Mouse (Mus musculus) limb, embryonic 11.5 days (tissue): ENCODE data around the gene Suox. TPM values are rescaled to one million over a fixed set of nuclear protein-coding genes. Genes with fewer than 3 reads are reported as not detected.
"Not testable (repeated sequence)": the region's sequence is repeated elsewhere in the genome, so short reads cannot be mapped to it uniquely, and the experiment has no call there.

ENCODE experiments used
- ATAC-seq: fragments of 200-750 bp; cut with Nextera tagmentation; 2 replicates; pipeline ENCODE4 v1.8.0; 2017; ENCODE audit warnings: low read depth; ENCODE audit not compliant: insufficient number of reproducible peaks, low FRiP score, low TSS enrichment
- DNase-seq: peaks from one replicate; pipeline ENCODE4 v3.0.0-alpha.2; 2015; ENCODE audit warnings: low spot score
- H3K27ac ChIP-seq: fragments of 300-500 bp; sonication (generic); replicated peaks from 2 replicates; pipeline ENCODE4 v1.5.1; 2014; ENCODE audit warnings: low read depth, mild to moderate bottlenecking, low read length
- H3K27me3 ChIP-seq: fragments of 300-500 bp; sonication (generic); 2 replicates; pipeline ENCODE4 v1.6.1; 2014; ENCODE audit warnings: mild to moderate bottlenecking, low read length, mixed read lengths; ENCODE audit not compliant: control insufficient read depth, insufficient read depth
- H3K36me3 ChIP-seq: fragments of 300-500 bp; sonication (generic); 2 replicates; pipeline ENCODE4 v1.6.1; 2014; ENCODE audit warnings: mild to moderate bottlenecking, low read length, moderate library complexity, mixed read lengths; ENCODE audit not compliant: control insufficient read depth, insufficient read depth
- H3K4me1 ChIP-seq: fragments of 300-500 bp; sonication (generic); 2 replicates; pipeline ENCODE4 v1.6.1; 2014; ENCODE audit warnings: low read length, mixed read lengths; ENCODE audit not compliant: control insufficient read depth, insufficient read depth
- H3K4me2 ChIP-seq: fragments of 300-500 bp; sonication (generic); 2 replicates; pipeline ENCODE4 v1.6.1; 2014; ENCODE audit warnings: low read depth, mild to moderate bottlenecking, moderate library complexity; ENCODE audit not compliant: severe bottlenecking
- H3K4me3 ChIP-seq: fragments of 300-500 bp; sonication (generic); 2 replicates; pipeline ENCODE4 v1.5.1; 2014; ENCODE audit warnings: low read depth, low read length
- H3K9ac ChIP-seq: fragments of 300-500 bp; sonication (generic); 2 replicates; pipeline ENCODE4 v1.6.1; 2014; ENCODE audit warnings: mild to moderate bottlenecking, low read length
- H3K9me3 ChIP-seq: fragments of 300-500 bp; sonication (generic); 2 replicates; pipeline ENCODE4 v1.6.1; 2016; ENCODE audit warnings: low read length; ENCODE audit not compliant: control insufficient read depth
- WGBS: fragments of 180-500 bp; shearing (Covaris S2); extraction: QIAGEN DNeasy Blood & Tissue Kit; methylation state at CpG from one replicate; pipeline ENCODE4 v1.1.7; 2014; 5-methylcytosine and 5-hydroxymethylcytosine counted together
- polyA plus RNA-seq: library from polyadenylated mRNA; unstranded; fragments of >200 nt; fragmentation: Nextera tagmentation; extraction: Ambion mirVana; gene quantifications from 2 replicates; pipeline ENCODE4 v1.2.1, GENCODE M21; 2014

Suox gene
- 12.2 and 12.3 TPM in 2 replicates for polyA plus RNA-seq

DNA sequence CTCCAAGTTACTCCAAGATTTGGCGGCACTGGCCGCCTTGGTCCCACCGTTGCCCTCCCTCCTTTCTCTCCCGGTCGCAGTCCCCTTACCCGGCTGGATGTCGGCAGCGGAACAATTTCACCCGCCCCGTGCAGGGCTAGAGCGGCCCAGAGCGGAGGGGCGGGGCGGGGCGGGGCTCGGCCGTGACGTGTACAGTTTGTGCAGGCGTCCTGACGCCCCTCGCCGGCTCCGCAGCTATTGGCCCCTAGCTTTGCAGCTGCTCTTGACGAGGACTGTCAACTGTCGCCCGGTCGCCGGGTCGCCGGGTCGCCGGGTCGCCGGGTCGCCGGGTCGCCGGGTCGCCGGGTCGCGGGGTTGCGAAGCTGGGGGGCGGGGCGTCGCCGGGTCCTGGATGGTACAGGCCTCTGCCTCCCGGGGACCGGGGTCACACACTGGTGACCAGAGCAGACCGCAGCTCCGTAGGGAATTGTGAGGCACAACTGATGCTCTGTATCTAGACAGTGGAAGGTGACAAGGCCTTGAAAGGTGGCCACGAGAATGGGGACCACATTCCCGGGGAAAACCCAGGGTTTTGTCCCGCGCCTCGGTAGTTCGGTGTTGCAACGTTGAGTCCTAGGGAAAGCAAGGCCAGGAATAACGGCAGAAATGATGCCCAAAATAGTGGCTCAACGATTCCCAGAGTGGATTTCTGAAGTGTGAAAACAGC is at the start of gene Suox:
TSS of gene Suox (minus strand) at position 311 of the 706 bp plus-strand sequence.
- peaks cover 3% of the 10 kb centered on the region; the same call in 1 of the 2 replicates for H3K4me1 ChIP-seq
- 0 out of 2 replicates have a peak, but pooled peaks cover 3% of the 10 kb centered on the region for H3K36me3 ChIP-seq
- no peak within 1 kb of the TSS for H3K27ac ChIP-seq
- peak within 1 kb of the TSS; percentile 90 for H3K4me2 ChIP-seq
- no peaks in the 10 kb centered on the region for H3K27me3 ChIP-seq
- WGBS: under 1% methylated on average over 60 of the region's 60 CpGs
- DNase-seq: peak; percentile 92
- peak within 1 kb of the TSS; percentile 62 for H3K9ac ChIP-seq
- peak; percentile 87 for ATAC-seq
- no peaks in the 10 kb centered on the region for H3K9me3 ChIP-seq
- H3K4me3 ChIP-seq: peak within 1 kb of the TSS; percentile 53

DNA sequence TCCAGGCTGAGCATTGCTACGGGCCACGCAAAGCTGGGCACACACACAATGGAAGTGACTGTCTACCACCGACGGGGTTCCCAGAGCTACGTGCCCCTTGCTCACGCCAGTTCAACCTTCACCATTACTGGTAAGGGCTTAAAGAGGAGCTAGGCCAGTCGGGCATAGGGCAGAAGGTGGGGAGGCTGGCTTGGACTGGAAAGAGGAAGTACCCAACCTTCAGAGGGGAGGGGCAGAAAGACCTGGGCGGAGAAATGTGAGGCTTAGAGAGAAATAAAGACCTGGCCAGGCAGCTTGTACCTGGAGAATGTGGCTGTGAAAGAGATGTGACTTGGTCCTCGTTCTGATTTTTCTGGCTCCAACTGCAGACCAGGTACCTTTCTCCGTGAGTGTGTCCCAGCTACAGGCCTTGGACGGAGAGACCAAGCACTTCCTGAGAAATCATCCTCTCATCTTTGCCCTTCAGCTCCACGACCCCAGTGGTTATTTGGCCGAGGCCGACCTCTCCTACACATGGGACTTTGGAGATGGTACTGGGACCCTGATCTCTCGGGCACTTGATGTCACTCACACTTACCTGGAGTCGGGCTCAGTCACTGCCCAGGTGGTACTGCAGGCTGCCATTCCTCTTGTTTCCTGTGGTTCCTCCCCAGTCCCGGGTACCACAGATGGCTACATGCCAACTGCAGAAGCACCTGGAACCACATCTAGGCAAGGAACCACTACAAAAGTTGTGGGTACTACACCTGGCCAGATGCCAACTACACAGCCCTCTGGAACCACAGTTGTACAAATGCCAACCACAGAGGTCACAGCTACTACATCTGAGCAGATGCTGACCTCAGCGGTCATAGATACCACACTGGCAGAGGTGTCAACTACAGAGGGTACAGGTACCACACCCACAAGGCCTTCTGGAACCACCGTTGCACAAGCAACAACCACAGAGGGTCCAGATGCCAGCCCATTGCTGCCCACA is 42.0 kb upstream of the Suox start:
- no peak for DNase-seq
- H3K36me3 ChIP-seq: no peaks in the 10 kb centered on the region
- no peak overlapping the region for H3K4me3 ChIP-seq
- no peaks in the 10 kb centered on the region for H3K27me3 ChIP-seq
- no peak overlapping the region for H3K9ac ChIP-seq
- no peak overlapping the region for H3K27ac ChIP-seq
- no peaks in the 10 kb centered on the region for H3K4me1 ChIP-seq
- no peak overlapping the region for H3K4me2 ChIP-seq
- WGBS: 88% methylated on average over 19 of the region's 19 CpGs
- ATAC-seq: no peak
- H3K9me3 ChIP-seq: no peaks in the 10 kb centered on the region

DNA sequence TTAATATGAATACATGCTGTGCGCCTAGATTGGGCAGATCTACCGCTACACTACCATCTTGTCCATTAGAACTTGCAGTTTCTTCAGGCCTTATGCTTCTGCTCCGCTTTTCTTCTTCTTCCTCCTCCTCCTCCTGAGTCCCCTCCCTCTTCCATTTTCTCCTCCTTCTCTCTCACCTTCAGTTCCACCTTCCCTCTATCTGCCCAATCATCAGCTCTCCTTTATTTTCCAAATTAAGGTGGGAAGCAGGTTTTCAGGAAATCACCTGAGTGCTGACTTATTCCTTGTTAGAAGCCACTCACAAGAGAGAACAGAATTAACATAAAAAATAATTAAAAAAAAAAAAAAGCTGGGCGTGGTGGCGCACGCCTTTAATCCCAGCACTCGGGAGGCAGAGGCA is 37.4 kb upstream of the Suox start:
- H3K4me1 ChIP-seq, ATAC-seq, H3K36me3 ChIP-seq, H3K4me3 ChIP-seq, DNase-seq, H3K27me3 ChIP-seq, H3K9ac ChIP-seq, H3K9me3 ChIP-seq, H3K27ac ChIP-seq, H3K4me2 ChIP-seq: not testable (repeated sequence)
- 96% methylated on average over 7 of the region's 7 CpGs for WGBS

DNA sequence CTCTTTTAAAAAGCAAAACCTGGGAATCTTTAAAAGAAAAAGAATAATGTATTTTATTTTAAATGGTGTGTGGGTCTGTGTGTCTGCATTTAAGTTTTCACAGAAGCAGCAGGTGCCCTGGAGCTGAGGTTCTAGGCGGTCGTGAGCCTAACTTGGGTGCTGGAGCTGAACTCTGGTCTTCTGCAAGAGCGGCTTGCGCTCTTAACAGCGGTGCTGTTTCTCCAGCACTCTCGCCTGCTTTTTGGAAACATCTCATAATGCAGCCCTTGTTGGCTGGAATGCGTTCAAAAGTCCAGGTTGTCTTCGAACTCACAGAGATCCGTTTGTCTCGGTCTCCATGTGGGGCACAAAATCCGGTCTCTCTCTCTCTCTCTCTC is 31.4 kb upstream of the Suox start:
- peaks cover 8% of the 10 kb centered on the region; the same call in 1 of the 2 replicates for H3K36me3 ChIP-seq
- 16% methylated on average over 11 of the region's 11 CpGs for WGBS
- peak overlapping the region; percentile 43; the same call in 1 of the 2 replicates for H3K27ac ChIP-seq
- H3K9me3 ChIP-seq: no peaks in the 10 kb centered on the region
- ATAC-seq (peak; percentile 4; the same call in 1 of the 2 replicates), DNase-seq (peak; percentile 37)
- H3K4me2 ChIP-seq: peak overlapping the region; percentile 82
- peak overlapping the region; percentile 76 for H3K4me3 ChIP-seq
- H3K4me1 ChIP-seq: peaks cover 8% of the 10 kb centered on the region; the same call in 1 of the 2 replicates
- peak overlapping the region; percentile 88 for H3K9ac ChIP-seq
- no peaks in the 10 kb centered on the region for H3K27me3 ChIP-seq

DNA sequence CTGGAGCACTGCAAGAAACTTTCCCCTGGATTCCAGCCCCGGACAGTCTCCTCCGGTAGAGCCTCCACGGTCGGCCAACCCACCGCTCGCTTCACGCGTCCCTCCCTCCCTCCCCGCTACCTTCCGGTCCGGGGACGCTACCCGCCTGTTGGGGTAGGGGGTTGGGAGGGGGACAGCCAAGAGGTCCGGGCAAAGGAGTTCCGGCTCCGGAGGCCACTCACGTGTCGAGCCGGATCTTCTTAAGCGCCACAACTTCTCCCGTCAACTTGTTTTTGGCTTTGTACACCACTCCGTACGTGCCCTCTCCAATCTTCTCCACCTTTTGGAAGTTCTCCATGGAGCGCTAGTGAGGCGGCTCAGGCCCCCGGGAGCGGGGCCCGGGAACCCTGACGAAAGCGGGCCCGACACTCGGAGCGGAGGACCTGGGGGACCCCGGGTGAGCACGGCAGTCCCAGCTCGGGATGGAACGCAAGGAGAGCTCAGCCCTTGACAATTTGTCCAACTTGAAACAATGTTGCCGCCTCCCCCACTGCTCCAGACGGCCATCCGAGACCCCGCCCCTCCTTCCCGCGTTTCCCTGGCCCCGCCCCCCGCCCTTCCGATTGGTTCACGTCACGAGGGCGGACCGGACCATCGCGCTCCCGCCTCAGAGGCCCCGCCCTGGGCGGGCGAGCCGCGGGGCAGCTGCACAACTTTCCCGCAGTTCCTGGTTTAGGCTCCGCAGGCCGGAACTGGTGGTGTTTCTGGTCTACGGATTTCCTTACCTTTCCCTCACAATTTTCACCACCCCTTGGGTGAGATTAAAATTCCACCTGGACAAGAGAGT is 30.8 kb upstream of the Suox start, which contains the start of gene Cdk2:
TSS of gene Cdk2 (minus strand) at position 541 of the 826 bp plus-strand sequence.
- Histone ChIP-seq H3K9ac (peak within 1 kb of the TSS; percentile 88), H3K36me3 (peaks cover 8% of the 10 kb centered on the region; the same call in 1 of the 2 replicates), H3K9me3 (no peaks in the 10 kb centered on the region), H3K27me3 (no peaks in the 10 kb centered on the region), H3K27ac (peak within 1 kb of the TSS; percentile 90), H3K4me1 (peaks cover 8% of the 10 kb centered on the region; the same call in 1 of the 2 replicates), H3K4me2 (peak within 1 kb of the TSS; percentile 82), H3K4me3 (peak within 1 kb of the TSS; percentile 76)
- under 1% methylated on average over 61 of the region's 62 CpGs for WGBS
- DNase-seq (peak; percentile 92), ATAC-seq (peak; percentile 91)

DNA sequence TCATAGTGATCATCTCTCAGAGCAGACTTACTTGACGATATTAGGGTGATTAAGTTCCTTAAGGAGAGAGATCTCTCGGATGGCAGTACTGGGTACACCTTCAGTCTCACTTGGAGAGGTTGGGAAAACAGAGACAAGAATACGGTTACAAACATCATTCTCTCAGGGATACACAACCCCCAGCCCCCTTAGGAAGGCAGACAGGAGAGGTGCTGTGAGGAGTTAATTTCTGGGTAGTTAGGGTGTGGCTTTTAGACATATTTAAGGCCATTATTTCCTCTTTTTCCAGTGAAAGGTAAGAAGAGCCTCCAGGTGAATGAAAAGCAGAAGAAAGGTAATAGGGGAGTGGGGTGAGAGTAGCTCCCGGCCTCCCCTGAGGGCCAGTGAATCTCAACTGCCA is 30.0 kb upstream of the Suox start, which contains the start of gene Pmel:
TSS of gene Pmel (plus strand) at position 301 of the 400 bp plus-strand sequence.
- 20% methylated on average over 4 of the region's 4 CpGs for WGBS
- ATAC-seq (no peak), DNase-seq (no peak)
- H3K27me3 ChIP-seq: no peaks in the 10 kb centered on the region
- H3K4me2 ChIP-seq: peak within 1 kb of the TSS; percentile 82
- no peaks in the 10 kb centered on the region for H3K9me3 ChIP-seq
- peaks cover 8% of the 10 kb centered on the region; the same call in 1 of the 2 replicates for H3K4me1 ChIP-seq
- peak within 1 kb of the TSS; percentile 90 for H3K27ac ChIP-seq
- peak within 1 kb of the TSS; percentile 76 for H3K4me3 ChIP-seq
- peaks cover 8% of the 10 kb centered on the region; the same call in 1 of the 2 replicates for H3K36me3 ChIP-seq
- H3K9ac ChIP-seq: peak within 1 kb of the TSS; percentile 88

DNA sequence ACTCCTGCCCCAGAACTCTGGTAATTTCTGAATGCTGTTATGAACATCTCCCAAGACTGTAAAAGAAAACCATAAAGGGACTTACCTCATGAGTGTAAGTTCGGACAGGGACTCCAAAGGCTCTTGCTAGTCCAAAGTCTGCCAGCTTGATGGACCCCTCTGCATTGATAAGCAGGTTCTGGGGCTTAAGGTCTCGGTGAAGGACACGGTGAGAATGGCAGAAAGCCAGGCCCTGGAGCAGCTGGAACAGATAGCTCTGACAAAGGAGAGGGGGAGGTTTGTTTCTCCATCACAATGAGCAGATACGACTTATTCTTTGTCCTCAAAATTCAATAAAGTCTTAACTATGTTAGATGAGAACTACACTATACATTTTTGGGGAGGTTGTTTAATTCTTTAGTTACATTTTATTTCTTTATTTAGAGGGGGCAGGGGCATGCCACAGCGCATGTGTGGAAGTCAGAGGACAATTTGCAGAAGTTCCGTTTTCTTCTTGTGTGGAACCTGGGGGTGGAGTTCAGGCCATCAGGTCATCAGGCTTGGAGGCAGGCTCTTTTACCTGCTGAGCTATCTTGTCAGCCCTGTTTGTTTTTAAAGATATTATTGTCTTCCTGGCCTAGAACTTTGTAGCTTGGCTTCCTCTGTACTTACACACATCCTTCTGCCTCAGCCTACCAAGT is 28.6 kb upstream of the Suox start:
- H3K27me3 ChIP-seq: no peaks in the 10 kb centered on the region
- H3K27ac ChIP-seq: no peak overlapping the region
- H3K9ac ChIP-seq: no peak overlapping the region
- H3K4me2 ChIP-seq: no peak overlapping the region
- no peak overlapping the region for H3K4me3 ChIP-seq
- H3K36me3 ChIP-seq: peaks cover 10% of the 10 kb centered on the region; the same call in 1 of the 2 replicates
- no peaks in the 10 kb centered on the region for H3K9me3 ChIP-seq
- ATAC-seq (no peak), DNase-seq (no peak)
- WGBS: 93% methylated on average over 6 of the region's 6 CpGs
- H3K4me1 ChIP-seq: peaks cover 8% of the 10 kb centered on the region; the same call in 1 of the 2 replicates
